Mouse (Mus musculus): ENCODE measurements around the gene Tshz3. TPM values are rescaled to one million over a fixed set of nuclear protein-coding genes. Genes with fewer than 3 reads are reported as not detected.

Tshz3 gene
- total and polyA plus RNA-seq, 2 experiments from 2014 or later = 18.1 to 25.3 TPM

DNA sequence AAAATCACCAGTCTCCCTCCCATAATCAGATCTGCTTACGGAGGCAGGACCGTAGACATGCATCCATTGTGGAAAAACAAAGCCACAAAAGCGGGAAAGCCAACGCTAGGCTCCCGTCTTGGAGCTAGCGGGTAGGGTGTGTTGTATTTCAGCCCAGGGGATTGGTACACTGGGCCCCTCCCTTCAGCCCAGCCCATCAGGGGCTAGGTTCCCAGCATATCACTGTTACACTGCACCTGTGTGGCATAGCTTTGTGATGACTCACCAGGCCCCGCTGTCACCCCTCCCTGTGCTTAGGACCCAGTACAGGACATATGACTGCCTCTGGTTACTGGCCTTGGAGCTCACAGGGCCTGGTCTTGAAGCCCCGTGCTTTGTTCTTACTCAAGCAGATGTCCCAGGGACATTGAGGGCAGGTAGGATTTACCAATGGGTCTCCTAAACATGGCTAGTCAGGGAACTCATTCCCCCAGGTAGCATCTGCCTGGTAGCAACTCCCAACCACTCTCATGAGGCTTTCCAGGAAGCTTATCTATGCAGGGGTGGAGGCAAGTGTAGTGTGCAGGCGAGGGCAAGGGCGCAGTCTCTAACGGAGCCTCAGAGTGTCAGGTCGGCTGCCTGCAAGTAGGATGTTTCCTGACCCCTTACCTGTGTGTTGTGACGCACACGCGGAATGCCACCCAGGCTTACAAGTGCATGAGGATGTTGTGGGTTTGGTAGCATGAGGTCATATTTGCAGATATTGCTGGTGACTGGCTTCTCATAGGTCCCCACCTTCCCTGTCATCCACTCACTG, 98.7 kb downstream of the Tshz3 start:
- ATAC-seq (no peak), DNase-seq (ENCODE audit: low spot score) (no peak)
- Histone ChIP-seq H3K27me3 (ENCODE audit: insufficient read depth, low read length) (no peaks in the 10 kb centered on the region), H3K36me3 (ENCODE audit: insufficient read depth, low read length) (no peaks in the 10 kb centered on the region), H3K4me1 (ENCODE audit: insufficient read depth, low read length) (no peaks in the 10 kb centered on the region), H3K9ac (replicated peaks; ENCODE audit: low read length) (no peak overlapping the region), H3K27ac (no peak overlapping the region), H3K4me2 (ENCODE audit: low read depth, low read length) (no peak overlapping the region), H3K9me3 (ENCODE audit: low read length) (no peaks in the 10 kb centered on the region), H3K4me3 (ENCODE audit: low read length) (no peak overlapping the region)
- no peak for TF ChIP-seq CTCF (IDR thresholded peaks at IDR 0.05; ENCODE audit: low read depth)
- 88% methylated on average over 15 of the region's 15 CpGs for WGBS
